Comparison of ENCODE assay signal across 9 mouse cellular contexts in genomic region chr7:127252414-127252813, GRCm38 (mm10). TPM values are rescaled to one million over a fixed set of nuclear protein-coding genes. Genes with fewer than 3 reads are reported as not detected.
DNase-seq lines count a peak whose midpoint lies in the region; ATAC-seq and TF ChIP-seq lines count a peak whose summit lies in the region.
"Had no signal": no experiment of that assay in that cellular context is flagged by ENCODE, and none has a peak within 500 bp of the region (broad histone marks: within the 10 kb centered on the region; RNA-seq: fewer than 3 reads in every experiment).

No protein-coding gene starts in this region.

- no peaks in the 10 kb centered on the region; the same call in 1 of the 2 replicates for H3K36me3 ChIP-seq in heart, embryonic 11.5 days (ENCODE audit: control insufficient read depth, insufficient read depth, low read length)
- peaks cover 67% of the 10 kb centered on the region for H3K36me3 ChIP-seq in E14TG2a.4 (ENCODE audit: insufficient read depth, low read length)

- peaks cover 10% of the 10 kb centered on the region; the same call in 1 of the 2 replicates for H3K4me1 ChIP-seq in heart, embryonic 11.5 days (ENCODE audit: control insufficient read depth, insufficient read depth, low read length)
- peaks cover 56% of the 10 kb centered on the region for H3K4me1 ChIP-seq in E14TG2a.4 (replicated peaks; ENCODE audit: low read depth, low read length)

- ATAC-seq in heart, embryonic 11.5 days (replicated peaks; ENCODE audit: insufficient number of reproducible peaks, low FRiP score, low TSS enrichment), result no peak
- 0 out of 2 replicates have a peak, but pooled peaks have one; percentile 14 for ATAC-seq in common myeloid progenitor, adult 5-6 weeks (replicated peaks; ENCODE audit: low read depth, poor library complexity, severe bottlenecking)
- no peak for ATAC-seq in activated CD4-positive, CD25-positive, alpha-beta regulatory T cell, adult 4 months

- H3K9me3 ChIP-seq in heart, embryonic 11.5 days (replicated peaks; ENCODE audit: control insufficient read depth, low read length), result no peaks in the 10 kb centered on the region
- no peaks in the 10 kb centered on the region for H3K9me3 ChIP-seq in E14TG2a.4 (ENCODE audit: low read length)
- H3K9me3 ChIP-seq: neural tube, embryonic 13.5 days had no signal

- WGBS in heart, embryonic 11.5 days (ENCODE audit: insufficient replicate concordance), result 86% methylated on average over 2 of the region's 2 CpGs

- H3K9ac ChIP-seq in heart, embryonic 11.5 days (ENCODE audit: low read depth, low read length), result 0 out of 2 replicates have a peak overlapping the region, but pooled peaks have one; percentile 28
- H3K9ac ChIP-seq: neural tube, embryonic 13.5 days had no signal

- no peaks in the 10 kb centered on the region for H3K27me3 ChIP-seq in heart, embryonic 11.5 days (ENCODE audit: control insufficient read depth, insufficient read depth, low read length)
- H3K27me3 ChIP-seq in E14TG2a.4 (ENCODE audit: insufficient read depth, low read length), result no peaks in the 10 kb centered on the region
- H3K27me3 ChIP-seq: neural tube, embryonic 13.5 days had no signal

- intact Hi-C loops in heart, postnatal 25 days (cut with DNase I), result loop anchor here (2.0 kb wide), 1 partner anchor 20 kb away; the partner anchor contains the start of genes Sept1 and Zfp553

- H3K27ac ChIP-seq in heart, embryonic 11.5 days (ENCODE audit: low read depth, low read length), result no peak overlapping the region

- no peak for DNase-seq in heart, postnatal 25 days (ENCODE audit: low spot score)
- DNase-seq in mesoderm, embryonic 11.5 days (ENCODE audit: low read depth, low spot score), result peak; percentile 46
- DNase-seq in frontal cortex, postnatal 14 days (ENCODE audit: low spot score in 2 of 2), result no peak
- DNase-seq in adrenal gland, adult 2 months, result no peak

- H3K4me3 ChIP-seq in heart, embryonic 11.5 days (ENCODE audit: low read depth, low read length), result no peak overlapping the region
- no peak overlapping the region for H3K4me3 ChIP-seq in E14TG2a.4 (replicated peaks; ENCODE audit: low read length)
- H3K4me3 ChIP-seq: neural tube, embryonic 13.5 days had no signal

- H3K4me2 ChIP-seq in heart, embryonic 11.5 days, result no peak overlapping the region
- H3K4me2 ChIP-seq: neural tube, embryonic 13.5 days had no signal

- peak; percentile 70 for TF ChIP-seq CTCF in E14TG2a.4 (conservative IDR thresholded peaks at IDR 0.05; ENCODE audit: low read length)

RNA-seq across cellular contexts. Expression of gene Dctpp1, which starts 8.1 kb away (rescaled TPM):
- 184 and 197 TPM in 2 replicates for polyA plus RNA-seq in heart, embryonic 11.5 days (2014; fragmentation: Nextera tagmentation; extraction: Ambion mirVana)
- total RNA-seq in heart, postnatal 25 days (2021), result 10 to 100 TPM; 46.7 to 47.5 TPM
- total RNA-seq in common myeloid progenitor, adult 5-6 weeks (2017), result 85.1 and 88.3 TPM in 2 replicates
- polyA plus RNA-seq in activated CD4-positive, CD25-positive, alpha-beta regulatory T cell, adult 4 months (2017; shearing (Covaris generic)), result 10 to 100 TPM; 48.1 to 69.5 TPM
- total RNA-seq in adrenal gland, adult 2 months (2021), result 10 to 100 TPM; 34.7 to 37.6 TPM
- polyA plus RNA-seq in adrenal gland, adult 2 months (2012; rRNA removed), result 45.1 and 57.1 TPM in 2 replicates

RNA-seq across cellular contexts. Expression of gene Zfp771, which starts 8.3 kb away (rescaled TPM):
- 35.6 and 39.7 TPM in 2 replicates for polyA plus RNA-seq in heart, embryonic 11.5 days (2014; fragmentation: Nextera tagmentation; extraction: Ambion mirVana)
- 10 to 100 TPM; 17.1 to 20.9 TPM for total RNA-seq in heart, postnatal 25 days (2021)
- total RNA-seq in common myeloid progenitor, adult 5-6 weeks (2017), result 6.3 and 8.9 TPM in 2 replicates
- polyA plus RNA-seq in activated CD4-positive, CD25-positive, alpha-beta regulatory T cell, adult 4 months (2017; shearing (Covaris generic)), result 1 to 10 TPM in 1 of 2 experiments, under 1 TPM in 1; 0.29 to 1.1 TPM
- 10 to 100 TPM; 27.1 to 32.4 TPM for total RNA-seq in adrenal gland, adult 2 months (2021)
- 295 and 338 TPM in 2 replicates for polyA plus RNA-seq in adrenal gland, adult 2 months (2012; rRNA removed)

RNA-seq across cellular contexts. Expression of gene Sept1, which starts 19.5 kb away (rescaled TPM):
- 19.8 and 23.1 TPM in 2 replicates for polyA plus RNA-seq in heart, embryonic 11.5 days (2014; fragmentation: Nextera tagmentation; extraction: Ambion mirVana)
- total RNA-seq in heart, postnatal 25 days (2021), result 1 to 10 TPM; 3.2 to 6.7 TPM
- total RNA-seq in common myeloid progenitor, adult 5-6 weeks (2017), result 62.7 and 63.2 TPM in 2 replicates
- polyA plus RNA-seq in activated CD4-positive, CD25-positive, alpha-beta regulatory T cell, adult 4 months (2017; shearing (Covaris generic)), result 100 to 1,000 TPM; 811 to 836 TPM
- total RNA-seq in adrenal gland, adult 2 months (2021), result 10 to 100 TPM in 1 of 2 experiments, 1 to 10 TPM in 1; 7.1 to 11.4 TPM
- polyA plus RNA-seq in adrenal gland, adult 2 months (2012; rRNA removed), result 8.6 and 10.9 TPM in 2 replicates

RNA-seq across cellular contexts. Expression of gene Zfp553, which starts 19.6 kb away (rescaled TPM):
- polyA plus RNA-seq in heart, embryonic 11.5 days (2014; fragmentation: Nextera tagmentation; extraction: Ambion mirVana), result 12.3 and 14.6 TPM in 2 replicates
- total RNA-seq in heart, postnatal 25 days (2021), result 1 to 10 TPM; 6.0 to 7.1 TPM
- 20.8 and 29.9 TPM in 2 replicates for total RNA-seq in common myeloid progenitor, adult 5-6 weeks (2017)
- polyA plus RNA-seq in activated CD4-positive, CD25-positive, alpha-beta regulatory T cell, adult 4 months (2017; shearing (Covaris generic)), result 1 to 10 TPM; 4.1 to 8.0 TPM
- total RNA-seq in adrenal gland, adult 2 months (2021), result 10 to 100 TPM; 11.7 to 12.7 TPM
- polyA plus RNA-seq in adrenal gland, adult 2 months (2012; rRNA removed), result 18.3 and 20.5 TPM in 2 replicates

RNA-seq across cellular contexts. Expression of gene Sephs2, which starts 21.4 kb away (rescaled TPM):
- 80.8 and 87.8 TPM in 2 replicates for polyA plus RNA-seq in heart, embryonic 11.5 days (2014; fragmentation: Nextera tagmentation; extraction: Ambion mirVana)
- total RNA-seq in heart, postnatal 25 days (2021), result 10 to 100 TPM; 27.8 to 30.0 TPM
- 99.1 and 102 TPM in 2 replicates for total RNA-seq in common myeloid progenitor, adult 5-6 weeks (2017)
- polyA plus RNA-seq in activated CD4-positive, CD25-positive, alpha-beta regulatory T cell, adult 4 months (2017; shearing (Covaris generic)), result 10 to 100 TPM; 29.9 to 31.3 TPM
- 100 to 1,000 TPM in 1 of 2 experiments, 10 to 100 TPM in 1; 90.0 to 118 TPM for total RNA-seq in adrenal gland, adult 2 months (2021)
- 41.8 and 46.5 TPM in 2 replicates for polyA plus RNA-seq in adrenal gland, adult 2 months (2012; rRNA removed)
